Mouse (Mus musculus) C2C12 (cell line): Measurements from ENCODE around the gene Mcur1. TPM values are rescaled to one million over a fixed set of nuclear protein-coding genes. Genes with fewer than 3 reads are reported as not detected.

Source experiments
- H3K27me3 ChIP-seq: one replicate; pipeline ENCODE4 v1.6.1; 2011; ENCODE audit not compliant: control insufficient read depth, insufficient read depth, insufficient read length
- H3K36me3 ChIP-seq: one replicate; pipeline ENCODE4 v1.6.1; 2011; ENCODE audit not compliant: control insufficient read depth, insufficient read depth
- H3K4me3 ChIP-seq: one replicate; pipeline ENCODE4 v1.5.1; 2011; ENCODE audit warnings: mild to moderate bottlenecking, control low read depth; ENCODE audit not compliant: poor library complexity, insufficient read depth, severe bottlenecking
- H3K79me2 ChIP-seq: one replicate; pipeline ENCODE4 v1.6.1; 2011; ENCODE audit not compliant: control insufficient read depth, insufficient read depth
- H3K79me3 ChIP-seq: one replicate; pipeline ENCODE4 v1.6.1; 2011; ENCODE audit warnings: low read depth, control low read depth
- H3ac ChIP-seq: one replicate; pipeline ENCODE3; 2011; ENCODE audit warnings: low read depth; ENCODE audit not compliant: control insufficient read depth, insufficient read length
- CEBPB ChIP-seq: IDR thresholded peaks from one replicate; pipeline ENCODE4 v1.6.1; 2011; ENCODE audit warnings: low read depth, mild to moderate bottlenecking, control low read depth, moderate library complexity
- CTCF ChIP-seq: IDR thresholded peaks from one replicate; pipeline ENCODE4 v1.5.1; 2011; ENCODE audit not compliant: control insufficient read depth, insufficient read depth, insufficient read length
- FOSL1 ChIP-seq: IDR thresholded peaks from one replicate; pipeline ENCODE4 v1.8.0; 2011; ENCODE audit warnings: mild to moderate bottlenecking, low read length; ENCODE audit not compliant: poor library complexity, insufficient read depth, severe bottlenecking
- MAX ChIP-seq: IDR thresholded peaks from one replicate; pipeline ENCODE4 v1.6.1; 2011; ENCODE audit warnings: mild to moderate bottlenecking, control low read depth
- MYOD1 ChIP-seq: IDR thresholded peaks from one replicate; pipeline ENCODE4 v1.6.1; 2011; ENCODE audit warnings: low read depth; ENCODE audit not compliant: control insufficient read depth, insufficient read length
- MYOG ChIP-seq: IDR thresholded peaks from one replicate; pipeline ENCODE4 v1.6.1; 2011; ENCODE audit not compliant: control insufficient read depth, insufficient read length; ENCODE audit errors: extremely low read depth
- USF1 ChIP-seq: IDR thresholded peaks from one replicate; pipeline ENCODE4 v1.6.1; 2011; ENCODE audit warnings: low read depth, mild to moderate bottlenecking, control low read depth, moderate library complexity
- polyA plus RNA-seq: library from polyadenylated mRNA; unstranded; fragments of >200 nt; fragmentation: generic; extraction: Trizol; gene quantifications from one replicate; pipeline ENCODE4 v1.2.1, GENCODE M21; 2012; ENCODE audit warnings: missing spikeins

The Mcur1 gene
- polyA plus RNA-seq, 1 experiment = 4.8 TPM

DNA sequence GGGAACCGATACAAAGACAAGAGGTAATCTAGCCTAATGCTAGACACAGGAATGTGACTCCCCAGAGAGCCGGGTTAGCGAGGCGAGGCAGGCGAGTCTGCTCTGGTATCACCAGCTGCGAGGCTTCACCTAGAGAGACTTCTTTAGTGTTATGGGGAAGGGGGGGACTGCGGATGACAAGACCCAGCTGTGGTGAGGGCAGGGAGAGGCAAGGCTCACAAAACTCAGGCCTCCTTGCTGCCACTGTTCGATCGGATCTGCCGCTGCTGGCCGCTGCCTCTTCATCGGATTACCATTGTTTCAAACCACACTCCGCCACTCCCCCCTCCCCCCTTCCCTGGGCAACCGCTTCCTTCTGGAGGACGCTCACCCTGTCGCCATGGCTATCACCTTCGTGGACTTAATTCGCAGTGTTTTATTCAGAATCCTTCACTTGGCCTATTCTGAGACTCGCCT, 56.6 kb downstream of the Mcur1 start:
- no peaks in the 10 kb centered on the region for H3K79me2 ChIP-seq
- no peak overlapping the region for H3ac ChIP-seq
- no peak overlapping the region for H3K4me3 ChIP-seq

GRCm38 (mm10) chr13:43501601-43502000, 58.4 kb downstream of the Mcur1 start:
- Histone ChIP-seq H3K79me2 (no peaks in the 10 kb centered on the region), H3K36me3 (no peaks in the 10 kb centered on the region), H3K4me3 (no peak overlapping the region), H3K27me3 (no peaks in the 10 kb centered on the region), H3ac (no peak overlapping the region), H3K79me3 (peaks cover 2% of the 10 kb centered on the region)
- TF ChIP-seq USF1 = no peak
- TF ChIP-seq CEBPB = no peak
- TF ChIP-seq MYOD1 = no peak
- TF ChIP-seq FOSL1 = no peak
- TF ChIP-seq CTCF = no peak
- no peak for TF ChIP-seq MAX
- no peak for TF ChIP-seq MYOG

More for the DNA sequence above, 56.6 kb downstream of the Mcur1 start:
- no peaks in the 10 kb centered on the region for H3K27me3 ChIP-seq
- H3K36me3 ChIP-seq = no peaks in the 10 kb centered on the region
- TF ChIP-seq CTCF (no peak), USF1 (no peak), MAX (no peak), MYOG (no peak), CEBPB (no peak), MYOD1 (no peak), FOSL1 (no peak)
- H3K79me3 ChIP-seq = peaks cover 2% of the 10 kb centered on the region

- no peaks in the 10 kb centered on the region for H3K79me2 ChIP-seq
- TF ChIP-seq USF1 (no peak), CEBPB (no peak), MYOG (no peak), CTCF (no peak), MAX (no peak), MYOD1 (no peak), FOSL1 (no peak)
Measured at GRCm38 (mm10) chr13:43500483-43500850, 59.5 kb downstream of the Mcur1 start.

DNA sequence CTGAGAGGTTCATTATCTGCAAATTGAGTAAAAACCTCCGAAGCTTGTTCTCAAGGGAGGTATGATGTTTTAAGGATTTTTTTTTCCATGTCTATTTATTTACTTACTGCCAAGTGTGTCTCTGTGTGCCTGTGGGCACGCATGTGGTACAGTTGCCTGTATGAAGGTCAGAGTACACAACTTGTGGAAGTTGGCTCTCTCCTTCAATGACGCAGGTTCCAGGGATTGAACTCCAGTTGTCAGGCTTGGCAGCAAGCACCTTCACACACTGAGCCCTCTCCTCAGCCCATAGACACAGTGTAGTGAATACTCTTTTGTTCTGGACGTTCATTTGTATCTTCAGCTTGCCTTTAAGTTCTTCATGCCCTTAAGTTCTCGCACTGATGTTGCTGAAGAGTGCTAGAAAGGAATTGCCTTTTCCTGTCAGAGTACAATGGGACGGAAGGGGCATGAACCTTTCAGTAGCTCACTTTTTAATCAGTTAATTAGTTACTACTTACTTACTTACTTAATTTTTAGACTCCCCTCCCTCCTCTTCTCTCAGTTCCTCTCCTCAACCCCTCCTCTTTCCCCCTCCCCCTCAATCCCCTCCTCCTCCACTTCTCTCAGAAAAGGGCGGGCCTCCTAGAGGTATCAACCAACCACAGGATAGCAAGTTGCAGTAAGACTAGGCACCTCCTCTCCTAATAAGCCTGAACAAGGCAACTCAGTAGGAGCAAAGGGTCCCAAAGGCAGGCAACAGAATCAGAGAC, 60.1 kb downstream of the Mcur1 start:
- H3ac ChIP-seq = no peak overlapping the region
- H3K79me3 ChIP-seq = peaks cover 2% of the 10 kb centered on the region
- H3K4me3 ChIP-seq = no peak overlapping the region
- H3K79me2 ChIP-seq = no peaks in the 10 kb centered on the region
- H3K27me3 ChIP-seq = no peaks in the 10 kb centered on the region
- no peaks in the 10 kb centered on the region for H3K36me3 ChIP-seq
- TF ChIP-seq FOSL1 = no peak
- no peak for TF ChIP-seq CTCF
- no peak for TF ChIP-seq CEBPB
- TF ChIP-seq MYOD1 = no peak
- no peak for TF ChIP-seq MYOG
- TF ChIP-seq MAX = no peak
- TF ChIP-seq USF1 = no peak

More at GRCm38 (mm10) chr13:43500483-43500850, 59.5 kb downstream of the Mcur1 start:
- no peak overlapping the region for H3ac ChIP-seq
- peaks cover 2% of the 10 kb centered on the region for H3K79me3 ChIP-seq
- no peaks in the 10 kb centered on the region for H3K27me3 ChIP-seq
- H3K4me3 ChIP-seq = no peak overlapping the region
- H3K36me3 ChIP-seq = no peaks in the 10 kb centered on the region

DNA sequence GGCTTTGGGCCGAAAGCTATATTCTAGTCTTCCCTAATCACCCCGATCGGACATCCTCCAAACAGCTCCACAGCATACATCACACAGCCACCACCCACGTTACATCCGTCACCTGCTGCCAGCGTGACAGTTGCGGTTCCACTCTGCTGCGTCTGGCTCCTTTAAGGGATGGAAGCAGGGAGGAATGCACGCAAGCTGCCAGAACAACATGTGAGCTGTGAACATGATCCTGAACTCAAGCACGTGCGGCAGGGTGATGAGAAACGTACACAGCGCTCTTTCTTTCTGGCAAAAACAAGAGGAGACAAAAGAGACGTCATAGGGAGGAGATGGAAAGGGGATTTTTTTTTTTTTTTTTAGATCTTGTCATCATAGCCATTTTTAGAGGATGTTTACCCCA, 61.1 kb downstream of the Mcur1 start:
- Histone ChIP-seq H3K36me3 (no peaks in the 10 kb centered on the region), H3ac (no peak overlapping the region), H3K27me3 (no peaks in the 10 kb centered on the region), H3K79me2 (no peaks in the 10 kb centered on the region), H3K79me3 (peaks cover 2% of the 10 kb centered on the region), H3K4me3 (no peak overlapping the region)
- no peak for TF ChIP-seq USF1
- TF ChIP-seq FOSL1 = no peak
- no peak for TF ChIP-seq CTCF
- TF ChIP-seq MYOG = no peak
- TF ChIP-seq CEBPB = no peak
- no peak for TF ChIP-seq MAX
- TF ChIP-seq MYOD1 = no peak

- Histone ChIP-seq H3ac (no peak overlapping the region), H3K27me3 (no peaks in the 10 kb centered on the region), H3K79me3 (peaks cover 2% of the 10 kb centered on the region), H3K36me3 (no peaks in the 10 kb centered on the region), H3K79me2 (no peaks in the 10 kb centered on the region), H3K4me3 (no peak overlapping the region)
- TF ChIP-seq MYOD1 (no peak), MYOG (no peak), CEBPB (no peak), FOSL1 (no peak), CTCF (no peak), USF1 (no peak), MAX (no peak)
Measured at GRCm38 (mm10) chr13:43497769-43498168, 62.2 kb downstream of the Mcur1 start.
